Mouse (Mus musculus): ENCODE results near the gene Pla2g4b. TPM values are rescaled to one million over a fixed set of nuclear protein-coding genes. Genes with fewer than 3 reads are reported as not detected.

The Pla2g4b gene
- total RNA-seq, 2 experiments from 2014 or later = 1.1 to 4.0 TPM

DNA sequence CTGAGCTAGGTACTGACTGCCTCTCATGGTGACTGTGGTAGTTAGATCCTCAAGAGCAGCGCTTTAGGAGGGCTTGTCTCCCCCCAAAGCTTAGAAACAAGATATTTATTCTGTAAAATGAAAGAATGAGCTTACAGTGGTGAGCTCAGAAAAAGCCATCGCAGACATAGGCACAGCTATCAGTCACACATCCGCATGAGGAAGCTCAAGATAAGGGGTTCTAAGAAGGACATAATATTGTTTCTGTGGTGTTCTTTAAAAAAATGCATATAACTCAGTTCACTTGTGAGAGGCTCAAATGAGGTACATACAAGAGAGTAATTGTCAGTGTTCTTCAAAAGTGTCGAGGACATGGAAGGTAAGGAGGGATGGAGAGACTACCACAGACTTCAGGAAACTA is 17.3 kb upstream of the Pla2g4b start:
- no peak for DNase-seq

DNA sequence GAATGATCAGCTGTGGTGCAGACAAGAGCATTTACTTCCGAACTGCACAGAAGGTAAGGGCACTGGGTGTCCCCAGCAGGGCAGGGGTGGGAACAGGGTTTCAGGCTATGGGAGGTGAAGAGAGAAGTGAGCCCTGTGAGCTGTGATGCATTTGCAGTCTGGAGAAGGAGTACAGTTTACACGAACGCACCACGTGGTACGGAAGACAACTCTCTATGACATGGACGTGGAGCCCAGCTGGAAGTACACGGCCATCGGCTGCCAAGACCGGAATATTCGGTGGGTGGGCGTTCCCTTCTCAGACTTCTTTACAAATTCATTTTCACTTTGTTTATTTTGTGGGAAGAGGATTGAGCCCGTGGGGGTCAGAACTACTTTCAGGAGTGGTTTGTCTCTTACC is 15.6 kb upstream of the Pla2g4b start:
- DNase-seq = no peak

DNA sequence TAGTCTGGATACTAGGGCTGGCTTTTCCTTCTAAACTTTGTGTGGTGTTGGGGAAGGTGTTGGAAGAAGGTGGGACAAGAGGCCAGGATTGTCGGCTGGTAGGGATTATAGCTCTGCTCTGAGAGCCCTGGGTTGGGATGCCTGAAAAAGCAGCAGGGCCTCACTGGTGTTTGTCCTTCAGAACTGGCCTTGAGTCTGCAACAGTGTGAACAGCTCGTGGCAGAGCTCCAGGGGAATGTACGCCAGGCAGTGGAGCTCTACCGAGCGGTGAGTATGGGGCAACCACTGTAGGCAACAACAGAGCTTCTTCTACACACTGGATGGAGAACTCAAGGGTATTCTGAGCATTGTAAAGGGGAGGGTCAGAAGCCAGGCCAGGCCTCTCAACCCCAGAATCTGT is 8.9 kb upstream of the Pla2g4b start:
- DNase-seq = peak; percentile 88

DNA sequence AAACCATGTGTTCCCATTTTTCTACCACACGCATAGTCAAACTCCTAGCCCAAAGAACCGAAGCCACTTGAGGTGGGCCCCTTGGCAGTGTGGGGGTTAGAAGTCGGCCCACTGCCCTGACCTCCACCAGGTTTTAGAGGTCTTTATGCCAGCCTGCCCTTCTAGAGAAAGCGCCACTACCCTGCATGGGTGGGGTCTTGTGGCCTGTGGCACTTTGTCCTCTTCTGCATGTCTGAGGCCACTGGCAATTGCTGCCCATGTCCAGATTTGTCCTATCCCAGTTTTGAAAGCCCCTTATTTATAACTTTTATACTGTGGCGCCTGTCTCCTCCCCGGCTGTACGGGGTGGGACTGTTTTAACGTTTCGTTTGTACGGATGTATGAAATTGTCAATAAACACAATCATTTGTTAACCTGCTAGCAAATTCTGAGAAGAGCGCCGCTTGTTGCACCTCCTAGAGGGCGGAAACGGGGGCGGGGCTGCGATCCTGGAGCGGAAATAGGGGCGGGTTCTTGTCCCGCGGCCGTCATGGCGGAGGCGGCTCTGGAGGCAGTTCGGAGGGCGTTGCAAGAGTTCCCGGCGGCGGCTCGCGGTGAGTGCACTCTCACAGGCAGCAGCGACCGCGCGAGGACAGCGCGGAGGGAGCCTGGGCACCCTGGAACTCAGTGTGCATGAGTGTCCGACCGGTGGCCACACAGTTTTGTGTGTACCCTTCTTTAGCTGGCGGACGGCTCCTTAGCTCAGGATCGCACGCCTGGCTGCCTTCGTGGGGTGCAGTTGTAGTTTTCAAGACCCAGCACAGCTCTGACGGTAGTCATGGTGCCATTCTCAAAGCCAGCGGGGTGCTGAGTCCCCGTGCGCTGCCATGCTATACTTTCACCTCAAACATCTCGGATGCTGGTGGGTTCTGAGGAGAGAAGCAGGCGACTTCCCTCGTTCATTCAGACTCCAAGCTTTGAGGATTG is 6.0 kb upstream of the Pla2g4b start, which contains the start of the genes Jmjd7 and Gm28042:
Gene Jmjd7 (plus strand): TSS at position 500 of the 966 bp plus-strand sequence.
Gene Gm28042 (plus strand): TSS at position 510 of the 966 bp plus-strand sequence.
- DNase-seq = peak; percentile 97

DNA sequence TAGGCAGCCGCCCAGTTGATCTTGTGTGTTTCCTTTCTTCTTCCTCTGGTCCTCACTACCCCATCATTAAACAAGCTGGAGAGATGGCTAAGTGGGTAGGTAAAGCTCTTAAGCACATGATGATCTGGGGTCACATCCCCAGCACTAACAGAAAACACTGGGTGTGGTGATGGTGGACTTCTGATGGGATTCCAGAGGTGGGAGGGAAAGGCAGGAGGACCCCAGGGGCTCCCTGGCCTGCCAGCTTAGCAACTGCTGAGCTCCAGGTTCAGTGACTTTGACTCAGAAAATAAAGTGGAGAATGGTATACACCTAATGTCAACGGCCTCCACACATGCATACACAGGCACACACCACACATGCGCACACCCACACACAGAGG is 5.3 kb upstream of the Pla2g4b start:
- DNase-seq = no peak

DNA sequence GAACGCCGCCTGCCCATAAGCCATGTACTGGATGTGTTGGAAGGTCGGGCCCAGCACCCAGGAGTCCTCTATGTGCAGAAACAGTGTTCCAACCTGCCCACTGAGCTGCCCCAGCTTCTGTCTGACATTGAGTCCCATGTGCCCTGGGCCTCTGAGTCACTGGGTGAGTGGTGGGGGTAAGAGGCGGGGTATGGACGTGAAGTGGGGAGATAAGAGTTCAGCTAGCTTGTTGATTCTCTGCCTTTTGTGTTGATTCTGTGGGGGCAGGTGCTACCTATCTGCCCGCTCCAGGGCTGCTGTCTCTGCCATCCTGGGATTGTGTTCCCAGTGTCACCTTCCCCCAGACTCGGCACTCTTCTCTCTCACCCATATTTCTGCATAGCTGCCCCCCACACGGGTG is 2.8 kb upstream of the Pla2g4b start:
- DNase-seq = no peak

DNA sequence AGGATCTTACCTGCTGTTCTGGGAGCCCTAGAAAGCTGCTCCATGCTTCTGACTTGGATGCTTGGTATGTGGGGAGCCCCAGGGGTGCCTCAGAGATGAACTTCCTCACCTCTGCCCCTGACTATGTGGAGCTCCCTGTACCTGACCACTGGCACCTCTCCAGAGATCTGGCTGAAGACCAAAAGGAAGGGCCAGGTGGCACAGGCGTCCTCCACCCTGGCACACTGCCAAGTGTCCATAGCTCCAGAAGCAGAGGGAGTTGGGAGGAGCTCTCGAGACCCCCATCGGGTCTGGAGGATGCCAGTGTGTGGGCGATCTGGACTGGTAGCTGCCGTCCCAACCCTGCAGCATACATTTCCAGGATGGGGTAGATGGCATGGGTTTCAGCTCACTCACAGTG is 509 bp downstream of the Pla2g4b start:
- no peak for DNase-seq

DNA sequence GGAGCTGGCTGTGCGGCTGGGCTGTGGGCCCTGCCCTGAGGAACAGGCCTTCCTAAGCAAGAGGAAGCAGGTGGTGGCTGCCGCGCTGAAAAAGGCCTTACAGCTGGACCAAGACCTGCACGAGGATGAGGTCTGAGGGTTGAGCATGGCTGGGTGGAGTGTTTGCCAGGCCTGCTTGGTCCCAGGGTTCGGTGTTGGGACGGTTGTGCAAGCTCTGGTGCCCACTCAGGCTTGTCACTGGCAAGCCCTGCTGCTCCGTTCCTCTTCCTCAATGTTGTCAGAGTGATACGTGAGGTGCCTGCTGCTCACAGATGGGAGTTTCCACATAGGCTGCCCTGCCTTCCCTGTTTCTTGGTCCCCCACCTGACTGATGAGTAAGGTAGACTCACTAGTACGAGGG is 4.5 kb downstream of the Pla2g4b start:
- no peak for DNase-seq

DNA sequence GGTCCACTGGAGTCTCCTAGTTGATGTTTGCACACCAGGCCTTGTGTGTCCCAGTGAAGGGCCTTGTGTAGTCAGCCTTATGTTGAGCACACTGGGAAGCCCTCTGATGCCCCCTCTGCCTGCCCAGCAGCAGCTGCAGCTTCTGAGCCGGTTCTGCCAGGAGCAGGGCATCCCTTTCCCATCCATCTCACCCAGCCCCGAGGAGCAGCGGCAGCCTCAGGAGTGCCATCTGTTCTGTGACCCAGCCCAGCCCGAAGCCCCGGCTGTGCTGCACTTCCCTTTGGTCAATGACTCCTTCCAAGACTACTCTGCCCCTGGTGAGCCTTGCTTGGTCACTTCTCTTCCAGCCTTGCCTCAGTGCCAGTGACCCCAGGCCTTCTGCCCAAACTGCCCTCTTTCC is 7.8 kb downstream of the Pla2g4b start:
- DNase-seq = no peak

DNA sequence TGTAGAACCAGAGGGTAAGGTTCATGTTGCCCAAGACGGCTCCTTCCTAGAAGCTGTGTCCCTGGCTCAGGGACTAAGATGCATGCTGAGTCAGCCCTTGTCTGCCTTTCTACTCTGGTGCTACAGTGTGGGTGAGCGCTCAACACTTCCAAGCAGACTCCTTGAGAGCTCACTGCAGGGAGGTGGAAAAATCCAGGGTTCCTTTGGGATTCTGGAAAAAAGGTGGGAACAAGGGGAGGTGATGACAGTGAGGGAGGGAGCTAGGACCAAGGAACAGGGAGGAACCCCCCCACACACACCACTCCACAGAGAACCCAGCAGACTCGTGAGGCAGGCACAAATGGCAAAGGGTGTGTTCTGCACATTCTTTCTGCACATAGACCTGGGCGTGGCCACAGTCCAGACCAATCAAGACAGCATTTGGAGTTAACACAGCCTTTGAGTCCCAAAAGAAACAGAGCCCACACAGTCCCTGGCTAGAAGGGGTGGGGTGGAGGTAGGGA is 10.9 kb downstream of the Pla2g4b start:
- no peak for DNase-seq

DNA sequence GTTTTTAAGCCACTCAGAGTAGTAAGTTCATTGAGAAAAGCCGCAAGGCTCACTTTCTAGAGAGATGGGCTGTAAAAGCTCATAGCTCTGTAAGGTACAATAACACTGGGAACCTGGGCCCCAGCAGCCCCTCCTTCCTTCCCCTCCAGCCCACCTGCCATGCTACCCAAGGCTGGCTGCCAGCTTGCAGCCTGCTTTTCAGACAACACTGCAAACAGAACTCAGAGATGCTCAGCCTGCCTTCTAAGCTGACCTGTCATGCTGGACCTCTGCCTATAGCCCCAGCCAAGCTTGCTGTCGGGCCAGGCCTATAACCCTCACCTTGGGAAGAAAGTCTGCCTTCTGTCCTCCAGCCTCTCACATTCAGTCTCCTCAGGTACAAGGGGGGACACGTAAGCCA is 11.5 kb downstream of the Pla2g4b start:
- DNase-seq = no peak

DNA sequence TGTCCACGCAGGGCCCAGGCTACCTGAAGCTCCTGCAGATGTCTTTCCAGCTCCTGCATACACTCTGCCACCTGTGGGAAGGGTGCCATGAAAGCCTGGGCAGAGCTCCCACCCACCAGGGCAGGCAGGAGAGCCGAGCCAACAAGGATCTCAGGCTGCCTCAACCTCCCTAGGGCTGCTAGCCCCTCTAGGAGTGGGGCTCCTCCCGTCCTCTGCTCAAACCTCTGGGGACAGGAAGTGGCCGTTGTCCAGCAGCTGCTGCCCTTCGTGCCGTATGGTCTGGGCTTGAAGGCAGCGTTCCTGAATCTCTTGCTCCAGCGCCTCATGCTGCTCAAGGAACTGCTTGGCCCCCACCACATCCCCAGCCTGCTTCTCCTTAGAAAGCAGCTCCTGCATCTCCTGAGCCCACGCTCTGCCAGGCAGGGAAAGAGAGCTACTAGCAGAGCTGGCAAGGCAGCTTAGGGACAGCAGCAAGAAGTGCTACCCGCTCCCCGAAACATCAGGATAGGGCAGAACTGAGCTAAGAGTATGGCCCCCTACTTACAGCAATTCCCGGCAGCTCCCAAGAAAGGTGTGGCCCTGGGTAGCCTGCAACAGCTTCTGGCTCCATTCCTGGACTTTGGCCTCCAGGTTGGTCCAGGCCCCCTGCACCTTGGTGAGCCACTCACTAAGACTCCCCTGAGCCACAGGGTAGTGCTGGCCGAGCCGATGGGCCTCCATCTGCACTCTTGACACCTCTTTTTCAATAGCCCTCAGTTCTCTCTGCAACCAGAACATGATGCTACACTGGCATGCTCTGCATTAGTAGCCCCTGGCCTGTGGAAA is 13.5 kb downstream of the Pla2g4b start:
- DNase-seq = no peak

DNA sequence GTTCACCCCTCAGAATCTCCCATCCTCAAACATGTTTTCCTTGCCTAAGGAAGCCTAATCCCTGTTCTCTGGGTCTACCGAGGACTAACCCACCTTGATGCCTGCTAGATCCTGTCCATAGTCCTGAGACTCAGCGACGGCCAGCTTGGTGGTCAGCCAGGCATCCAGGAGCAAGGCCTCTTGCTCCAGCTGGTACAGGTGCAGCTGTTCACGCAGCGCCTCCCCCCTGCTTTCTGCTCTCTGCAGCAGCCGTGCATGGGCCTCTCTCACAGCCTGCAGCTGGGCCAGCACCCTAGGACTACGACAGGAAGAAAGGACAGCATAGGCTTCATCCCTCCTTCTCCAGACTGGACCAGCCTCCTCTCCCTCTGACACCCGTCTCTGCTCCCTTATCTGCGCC is 15.0 kb downstream of the Pla2g4b start:
- no peak for DNase-seq

DNA sequence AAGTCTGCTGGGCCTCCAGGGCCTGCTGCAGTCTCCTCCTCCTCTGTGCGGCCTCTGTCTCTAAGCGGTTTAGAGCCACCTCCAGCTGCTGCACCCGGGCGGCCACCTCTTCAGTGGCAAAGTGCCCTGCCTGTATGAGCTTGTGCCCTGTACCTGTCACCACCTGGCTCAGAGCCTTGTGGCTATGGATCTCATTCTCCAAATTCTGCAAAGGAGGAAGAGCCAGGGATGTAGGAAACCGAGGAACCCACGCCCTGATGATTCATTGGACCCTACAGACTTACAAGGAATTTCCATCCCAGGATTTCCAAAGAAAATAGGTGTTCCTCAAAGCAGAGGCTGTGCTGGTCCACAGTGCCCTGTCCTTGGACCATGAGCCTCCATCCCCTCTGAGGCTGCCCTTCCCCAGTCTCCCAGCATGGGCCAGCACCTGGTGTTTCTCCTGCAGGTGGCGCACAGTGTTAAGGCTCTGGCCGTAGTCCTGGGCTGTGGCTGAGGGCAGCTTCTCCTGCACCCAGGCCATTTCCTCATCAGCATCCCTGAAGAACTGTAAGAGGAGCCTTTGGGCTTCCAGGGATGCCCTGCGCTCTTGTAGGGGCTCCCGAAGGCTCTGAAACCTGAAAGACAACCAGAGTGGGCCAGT is 16.5 kb downstream of the Pla2g4b start:
- peak; percentile 76 for DNase-seq

DNA sequence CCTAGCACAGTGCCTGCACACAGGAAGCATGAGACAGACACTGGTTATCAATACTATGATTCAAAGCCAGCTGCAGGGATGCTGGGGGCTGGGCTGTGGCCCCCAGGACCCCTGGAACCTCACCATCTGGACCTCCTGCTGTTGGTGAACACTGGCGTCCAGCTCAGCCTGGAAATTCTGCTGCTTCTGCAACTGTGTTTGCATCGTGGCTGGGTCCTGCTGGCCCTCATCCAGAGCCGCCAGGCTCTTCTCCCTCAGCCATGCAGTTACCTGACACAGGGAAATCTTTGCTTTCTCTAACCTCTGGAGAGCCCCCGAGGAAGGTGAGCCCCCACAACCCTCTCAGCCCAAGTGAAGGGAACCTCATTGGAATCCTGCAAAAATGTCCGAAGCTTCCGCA is 18.2 kb downstream of the Pla2g4b start:
- DNase-seq = no peak

DNA sequence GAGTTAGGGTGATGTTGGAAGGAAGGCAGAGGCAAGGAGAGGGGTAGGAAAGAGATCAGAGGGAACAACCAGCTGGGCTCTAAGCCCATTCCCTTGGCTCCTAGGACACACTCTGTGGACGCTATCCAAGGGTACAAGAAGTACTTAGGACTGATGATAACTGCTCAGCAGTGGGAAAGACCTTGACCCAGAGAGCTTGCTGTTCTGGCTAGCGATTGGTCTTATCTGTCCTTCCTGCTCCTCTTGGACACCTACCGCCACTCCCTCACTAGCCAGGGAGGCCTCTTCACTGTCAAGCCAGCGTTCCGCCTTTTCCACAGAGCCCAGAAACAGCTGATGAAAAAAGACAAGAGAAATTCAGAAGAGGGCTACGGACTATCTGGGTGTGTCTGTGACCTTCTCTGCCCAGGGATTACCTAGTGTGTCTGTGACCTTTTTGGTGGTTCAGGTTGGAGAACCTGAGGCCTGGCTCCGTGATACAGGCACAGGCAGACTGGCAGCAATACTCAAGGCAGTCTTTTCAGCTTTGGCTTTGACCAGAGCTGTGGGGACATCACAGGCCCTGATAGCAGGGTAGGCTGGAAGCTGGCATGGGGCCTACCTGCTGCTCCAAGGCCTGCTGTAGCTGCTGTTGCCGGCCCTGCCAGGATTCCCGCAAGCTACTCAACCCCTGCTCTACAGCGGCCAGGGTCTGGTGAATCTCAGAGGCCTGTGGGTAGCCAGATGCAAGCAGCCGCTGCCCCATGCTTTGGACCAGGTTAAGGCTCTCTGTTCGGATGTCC is 21.7 kb downstream of the Pla2g4b start:
- peak; percentile 71 for DNase-seq

DNA sequence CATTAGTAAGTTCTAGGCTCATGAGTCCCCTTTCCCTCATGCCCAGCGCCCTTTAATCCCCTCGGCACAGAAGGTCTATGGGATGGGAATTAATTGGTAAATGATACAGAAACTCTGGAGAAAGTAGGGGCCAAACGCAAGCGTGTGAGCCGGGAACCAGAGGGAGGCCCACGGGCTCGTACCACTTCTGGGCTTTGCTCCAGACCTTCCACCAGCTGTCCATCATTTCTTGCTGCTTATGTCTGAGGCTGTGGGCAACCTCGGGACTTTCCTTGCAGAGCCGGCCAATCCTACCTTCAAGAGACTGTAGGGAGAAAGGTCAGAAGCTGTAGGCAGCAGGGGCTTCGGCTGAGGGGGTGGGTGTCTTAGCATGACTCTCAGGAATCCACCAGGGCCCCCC is 22.7 kb downstream of the Pla2g4b start:
- no peak for DNase-seq

DNA sequence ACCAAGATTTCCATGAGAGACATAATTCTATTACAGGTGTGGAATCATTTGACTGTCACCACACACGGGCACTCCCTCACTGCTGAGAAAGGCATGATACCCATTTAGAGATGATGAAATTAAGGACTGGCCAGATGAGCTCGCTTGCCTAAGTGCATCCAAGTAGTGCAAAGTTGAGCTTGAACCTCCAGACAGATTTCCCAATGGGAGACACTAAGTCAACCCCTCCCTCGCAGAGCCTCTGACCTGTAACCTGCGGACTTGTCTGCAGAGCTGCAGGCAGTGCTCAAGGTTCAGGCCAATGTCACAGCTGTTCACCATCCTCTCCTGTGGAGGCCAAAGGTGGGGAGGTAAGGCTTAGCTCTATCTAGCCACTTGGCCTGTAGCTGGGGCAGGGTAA is 25.6 kb downstream of the Pla2g4b start:
- DNase-seq = peak; percentile 50

DNA sequence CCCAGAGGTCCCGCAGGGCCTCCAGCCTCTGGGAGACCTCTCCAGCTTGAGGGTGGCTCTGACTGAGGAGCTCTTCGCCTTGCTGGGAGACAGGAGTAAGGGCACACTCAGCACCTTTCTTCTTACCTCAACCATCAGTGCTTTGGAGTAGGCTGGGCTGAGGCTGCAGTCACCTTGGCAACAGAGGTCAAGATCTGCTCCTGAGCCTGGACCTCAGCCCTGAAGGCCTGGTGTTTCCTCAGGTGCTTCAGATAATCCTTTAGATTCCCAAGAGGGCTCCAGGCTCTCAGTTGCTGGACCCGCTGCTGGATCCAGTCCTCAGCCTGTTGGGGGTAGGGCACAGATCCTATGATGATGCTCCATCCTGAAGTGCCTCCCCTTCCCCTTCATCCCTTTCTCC is 26.2 kb downstream of the Pla2g4b start:
- DNase-seq = no peak

DNA sequence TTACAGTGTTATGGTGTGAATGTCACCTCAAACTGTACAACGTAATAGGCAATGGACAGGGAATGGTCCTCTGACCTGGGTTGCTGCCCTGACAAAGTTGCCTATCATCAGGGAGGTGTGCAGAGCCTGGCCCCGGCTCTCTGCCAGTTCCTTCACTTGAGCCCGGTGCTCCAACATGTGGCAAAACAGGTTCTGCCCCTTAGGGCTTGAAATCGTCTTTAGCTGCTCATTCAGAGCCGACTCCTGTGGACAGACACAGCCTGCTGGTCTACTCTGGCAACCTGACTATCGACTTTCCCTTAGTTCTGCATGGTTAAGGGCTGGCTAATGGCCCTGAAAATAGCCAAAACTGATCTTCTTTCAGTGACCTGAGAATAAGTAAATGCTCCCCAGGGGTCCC is 27.0 kb downstream of the Pla2g4b start:
- DNase-seq = peak; percentile 53

DNA sequence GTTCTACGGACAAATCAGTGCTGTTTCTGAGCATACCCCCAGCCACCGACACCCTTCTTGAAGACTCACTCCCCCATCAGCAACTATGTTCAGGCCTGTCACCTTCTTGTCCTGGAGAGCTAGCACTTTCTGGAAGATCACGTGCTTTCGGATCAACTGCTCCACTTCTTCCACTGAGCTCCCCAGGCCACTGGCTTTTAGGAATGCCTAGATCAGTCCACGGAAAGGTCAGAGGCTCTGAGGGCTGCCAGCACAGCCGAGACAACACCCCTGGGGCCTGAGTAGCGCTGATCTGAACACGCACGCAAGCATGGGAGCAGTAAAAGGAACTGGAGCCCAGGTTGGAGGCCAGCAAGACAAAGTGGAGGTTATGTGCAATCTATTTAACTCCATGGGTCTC is 27.4 kb downstream of the Pla2g4b start:
- peak; percentile 67 for DNase-seq

DNA sequence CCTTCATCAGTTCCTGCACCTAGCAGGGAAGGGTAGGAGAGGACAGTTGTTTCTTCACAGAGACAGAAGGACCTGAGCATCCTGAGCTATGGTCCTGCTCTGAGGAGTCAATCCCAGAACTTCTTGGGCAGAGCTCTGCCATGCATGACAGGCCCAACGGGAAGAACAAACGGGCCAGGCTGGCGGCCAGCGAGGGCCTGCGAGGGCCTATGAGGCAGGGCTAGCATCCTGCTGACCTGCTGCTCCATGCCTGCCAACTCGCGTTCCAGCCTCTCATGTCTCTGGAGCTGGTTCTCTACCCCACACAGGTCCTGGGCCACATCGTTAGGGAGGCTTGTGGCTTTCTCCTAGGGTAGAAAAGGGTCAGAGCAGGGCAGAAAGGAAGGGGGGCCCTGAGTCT is 29.0 kb downstream of the Pla2g4b start:
- no peak for DNase-seq
